Mouse (Mus musculus) gastrocnemius, postnatal 14 days (tissue): ENCODE measurements around the gene Sgms2. TPM values are rescaled to one million over a fixed set of nuclear protein-coding genes. Genes with fewer than 3 reads are reported as not detected.

Experiments used
- DNase-seq: peaks from one replicate; pipeline ENCODE4 v3.0.0; 2021; ENCODE audit warnings: mixed read lengths
- intact Hi-C: fragments of 180-260 bp; cut with DNase I; formaldehyde crosslinking; loops from one replicate; pipeline ENCODE4 v1.15.1; 2025; ENCODE audit warnings: low total_unique reads
- long read RNA-seq, 2 experiments: library from polyadenylated mRNA; stranded (forward); transcript quantifications; one replicate each; pipeline ENCODE4 v2.0.0; 2021
- total RNA-seq, 2 experiments: library from RNA; stranded (reverse); gene quantifications; 2 replicates each; pipeline ENCODE4 v1.2.3; 2021

The Sgms2 gene
- total RNA-seq: 1 to 10 TPM; 3.8 to 5.4 TPM
- long read RNA-seq, experiment 1: 0 reads
- long read RNA-seq, experiment 2: 0 reads

- DNase-seq: no peak
- intact Hi-C loops: no loop called here
Observed at GRCm38 (mm10) chr3:131491361-131491925, at the start of gene Sgms2. Sgms2 (minus strand) TSS chr3:131491411.

GRCm38 (mm10) chr3:131525229-131525628, 34.0 kb upstream of the Sgms2 start:
- intact Hi-C loops: no loop called here
- DNase-seq: no peak

GRCm38 (mm10) chr3:131524779-131525178, 33.6 kb upstream of the Sgms2 start:
- DNase-seq: peak; percentile 46
- intact Hi-C loops: no loop called here

DNA sequence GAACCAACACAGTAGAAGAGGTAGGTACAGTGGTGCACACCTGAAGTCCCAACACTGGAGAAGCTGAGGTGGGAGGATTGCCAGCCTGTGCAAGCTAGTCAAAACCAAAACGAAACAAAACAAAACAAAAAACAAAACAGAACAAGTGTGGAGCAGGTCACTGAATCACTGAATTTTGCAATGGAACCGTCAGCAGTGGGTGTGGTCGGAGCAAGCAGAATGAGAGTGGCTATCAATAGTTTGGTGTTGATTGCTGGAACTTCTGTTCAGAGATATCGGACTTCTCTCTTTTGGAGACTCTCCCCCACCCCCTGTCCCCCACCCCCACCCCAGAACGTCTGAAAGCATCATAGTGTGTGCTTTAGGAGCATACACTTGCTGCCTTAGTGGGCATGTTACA, 33.0 kb upstream of the Sgms2 start:
- intact Hi-C loops: no loop called here
- no peak for DNase-seq

- intact Hi-C loops: no loop called here
- no peak for DNase-seq
Observed at GRCm38 (mm10) chr3:131523749-131524148, 32.5 kb upstream of the Sgms2 start.

DNA sequence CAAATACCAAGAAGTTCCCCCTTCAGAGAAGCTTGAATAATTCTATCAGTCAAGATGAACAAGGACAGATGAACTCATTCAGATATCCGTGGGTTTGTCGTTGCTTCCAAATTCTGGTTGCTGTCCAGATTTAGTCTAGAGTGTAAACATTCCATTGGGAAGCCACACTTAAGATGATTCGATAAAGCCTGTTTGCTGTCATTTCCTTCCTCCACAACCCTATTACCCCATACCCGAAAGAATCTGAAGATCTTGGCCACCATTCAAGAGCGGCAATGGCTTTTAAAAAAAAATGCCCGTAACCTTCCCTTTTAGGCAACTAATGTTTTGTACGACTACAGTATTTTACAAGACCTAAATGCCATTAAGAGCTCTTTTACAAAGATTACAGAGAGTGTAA, 31.0 kb upstream of the Sgms2 start:
- intact Hi-C loops: no loop called here
- no peak for DNase-seq

GRCm38 (mm10) chr3:131521206-131521605, 30.0 kb upstream of the Sgms2 start:
- intact Hi-C loops: no loop called here
- no peak for DNase-seq

- DNase-seq: no peak
- intact Hi-C loops: loop anchor here (5.0 kb wide), 1 partner anchor 195 kb away; no protein-coding TSS in a partner anchor
Observed at GRCm38 (mm10) chr3:131517756-131518155, 26.5 kb upstream of the Sgms2 start.

GRCm38 (mm10) chr3:131516332-131516999, 25.3 kb upstream of the Sgms2 start:
- intact Hi-C loops: loop anchor here (5.0 kb wide), 1 partner anchor 194 kb away; no protein-coding TSS in a partner anchor
- DNase-seq: no peak

GRCm38 (mm10) chr3:131511616-131512015, 20.4 kb upstream of the Sgms2 start:
- intact Hi-C loops: no loop called here
- DNase-seq: no peak

DNA sequence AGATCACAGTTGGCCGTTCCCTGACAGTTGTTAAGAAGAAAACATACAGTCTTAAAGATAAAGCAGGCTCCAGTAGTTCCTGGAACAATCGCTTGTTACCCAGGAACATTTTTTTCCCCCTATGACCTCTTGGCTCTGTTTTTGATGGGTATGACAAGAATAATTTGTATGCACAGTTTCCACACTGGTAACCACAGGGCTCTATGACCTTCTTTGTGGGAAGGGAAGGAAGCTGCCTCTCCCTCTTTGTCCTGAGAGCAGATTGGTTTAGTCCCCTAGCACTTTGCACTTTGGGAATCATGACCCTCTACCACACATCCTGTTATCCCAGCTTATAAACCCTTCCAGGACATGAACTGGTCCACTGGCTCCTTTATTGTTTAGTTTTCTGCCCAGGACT, 16.8 kb upstream of the Sgms2 start:
- intact Hi-C loops: no loop called here
- DNase-seq: no peak

DNA sequence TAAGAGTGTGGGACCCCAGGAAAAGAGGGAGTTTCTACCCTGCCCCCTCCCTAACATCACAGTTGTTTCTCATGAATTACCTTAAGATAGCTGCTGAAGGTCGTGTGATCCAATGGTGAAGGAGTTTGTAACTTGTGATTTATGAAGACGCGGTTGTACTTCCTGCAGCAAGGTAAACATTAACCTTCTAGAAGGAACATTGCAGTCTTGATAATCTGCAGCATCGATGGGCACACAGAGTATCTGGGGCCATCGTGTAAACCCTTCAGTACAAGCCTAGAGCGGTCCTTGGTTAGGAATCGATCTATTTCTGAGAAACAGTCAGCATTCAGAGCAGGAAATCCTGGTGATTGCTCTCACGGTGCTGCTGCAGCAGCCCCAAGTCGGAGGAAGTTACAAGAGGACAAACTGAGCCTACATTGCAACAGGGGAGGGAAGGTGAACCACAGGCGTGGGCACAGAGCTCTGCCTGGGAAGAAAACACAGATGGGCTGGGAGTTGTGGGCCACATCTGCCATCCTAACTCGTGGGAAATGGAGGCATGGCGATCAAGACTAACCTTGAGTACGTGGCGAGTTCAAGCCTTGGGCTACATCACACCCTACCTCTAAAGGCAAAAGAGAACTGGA, 13.5 kb upstream of the Sgms2 start:
- intact Hi-C loops: no loop called here
- no peak for DNase-seq

- intact Hi-C loops: no loop called here
- DNase-seq: no peak
Observed at GRCm38 (mm10) chr3:131501677-131502370, 10.6 kb upstream of the Sgms2 start.

GRCm38 (mm10) chr3:131499651-131500050, 8.4 kb upstream of the Sgms2 start:
- DNase-seq: no peak
- intact Hi-C loops: no loop called here

DNA sequence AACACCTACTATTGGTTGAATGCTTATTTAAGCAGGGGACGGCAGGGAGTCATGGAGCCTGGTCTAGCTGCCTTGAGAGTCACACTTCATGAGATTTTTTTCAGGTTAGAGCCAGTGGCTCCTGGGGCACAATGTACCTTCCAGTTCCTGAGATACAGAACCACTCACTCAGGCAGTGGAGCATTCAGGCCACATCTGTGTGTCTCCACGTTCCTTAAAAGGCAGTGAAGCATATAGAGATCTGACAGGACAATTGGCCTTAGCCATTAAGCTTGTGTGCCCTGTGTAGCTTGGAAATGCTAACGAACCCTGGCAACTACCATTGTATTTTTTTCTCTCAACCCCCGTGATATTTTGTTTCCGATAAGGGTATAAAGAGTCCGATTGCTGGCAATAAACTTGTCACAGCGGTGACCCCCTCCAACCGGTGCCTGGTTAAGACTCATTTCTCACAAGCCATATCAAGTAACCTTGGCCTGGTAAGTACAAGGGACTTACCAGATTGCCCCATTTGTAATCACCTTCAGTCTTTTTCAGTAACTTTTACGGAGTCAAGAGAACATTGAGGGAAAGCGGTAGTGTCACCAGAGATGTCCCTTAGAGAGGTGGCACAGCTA, 5.4 kb upstream of the Sgms2 start:
- DNase-seq: no peak
- intact Hi-C loops: no loop called here

DNA sequence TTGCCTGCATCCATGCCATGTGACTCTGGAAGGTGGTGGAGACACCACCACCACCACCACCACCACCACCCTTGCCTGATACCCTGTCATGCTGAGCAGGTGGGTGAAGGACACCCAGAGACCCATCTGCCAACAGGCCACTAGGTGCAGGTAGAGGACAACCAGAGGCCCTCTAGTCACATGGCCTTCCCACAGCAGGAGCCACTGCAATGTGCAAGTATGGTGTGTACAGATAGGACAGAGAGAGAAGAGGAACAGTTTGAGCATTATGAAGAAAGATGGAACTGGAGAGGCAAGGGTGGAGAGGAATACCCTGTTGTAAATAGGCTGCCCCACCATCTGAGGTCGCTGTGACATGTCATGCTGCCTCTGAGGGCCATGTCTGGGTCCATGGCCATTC, 3.9 kb upstream of the Sgms2 start:
- DNase-seq: no peak
- intact Hi-C loops: no loop called here

DNA sequence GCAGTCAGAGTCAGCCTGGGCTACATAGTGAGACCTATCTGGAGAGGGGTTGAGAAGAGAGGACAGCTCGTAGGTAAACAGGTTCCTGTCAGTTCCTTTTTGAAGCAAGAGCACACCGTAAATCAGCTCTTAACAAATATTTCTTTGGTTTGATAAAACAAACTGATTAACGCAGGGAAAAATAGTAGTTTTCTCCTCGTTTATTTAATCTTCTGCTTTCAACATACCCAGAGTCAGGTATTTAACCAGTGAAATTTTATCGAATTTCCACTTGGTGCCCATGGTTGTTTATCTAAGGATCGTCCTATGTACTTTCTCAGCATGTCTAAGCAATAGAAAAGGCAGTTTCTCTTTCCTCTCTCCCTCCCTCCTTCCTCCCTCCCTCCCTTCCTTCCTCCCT, 2.0 kb upstream of the Sgms2 start:
- DNase-seq: no peak
- intact Hi-C loops: no loop called here

DNA sequence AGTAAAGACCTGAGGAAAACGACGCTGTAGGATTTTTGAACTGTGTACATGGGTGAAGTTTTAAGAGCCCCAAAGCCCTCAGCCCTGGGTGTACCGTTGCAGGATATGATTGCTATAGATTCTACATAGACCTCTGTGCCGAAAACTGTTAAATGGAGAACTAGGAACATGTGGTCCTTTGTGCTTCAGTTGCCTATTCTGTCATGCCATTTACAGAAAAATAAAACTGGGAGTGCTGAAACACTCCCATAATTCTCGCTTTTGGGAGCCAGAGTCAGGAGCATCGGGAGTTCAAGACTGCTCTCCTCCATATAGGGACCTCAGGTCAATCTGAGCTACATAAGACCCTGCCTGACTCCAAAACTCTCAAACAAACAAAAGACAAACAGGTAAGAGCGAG, 769 bp upstream of the Sgms2 start:
- DNase-seq: no peak
- intact Hi-C loops: no loop called here

DNA sequence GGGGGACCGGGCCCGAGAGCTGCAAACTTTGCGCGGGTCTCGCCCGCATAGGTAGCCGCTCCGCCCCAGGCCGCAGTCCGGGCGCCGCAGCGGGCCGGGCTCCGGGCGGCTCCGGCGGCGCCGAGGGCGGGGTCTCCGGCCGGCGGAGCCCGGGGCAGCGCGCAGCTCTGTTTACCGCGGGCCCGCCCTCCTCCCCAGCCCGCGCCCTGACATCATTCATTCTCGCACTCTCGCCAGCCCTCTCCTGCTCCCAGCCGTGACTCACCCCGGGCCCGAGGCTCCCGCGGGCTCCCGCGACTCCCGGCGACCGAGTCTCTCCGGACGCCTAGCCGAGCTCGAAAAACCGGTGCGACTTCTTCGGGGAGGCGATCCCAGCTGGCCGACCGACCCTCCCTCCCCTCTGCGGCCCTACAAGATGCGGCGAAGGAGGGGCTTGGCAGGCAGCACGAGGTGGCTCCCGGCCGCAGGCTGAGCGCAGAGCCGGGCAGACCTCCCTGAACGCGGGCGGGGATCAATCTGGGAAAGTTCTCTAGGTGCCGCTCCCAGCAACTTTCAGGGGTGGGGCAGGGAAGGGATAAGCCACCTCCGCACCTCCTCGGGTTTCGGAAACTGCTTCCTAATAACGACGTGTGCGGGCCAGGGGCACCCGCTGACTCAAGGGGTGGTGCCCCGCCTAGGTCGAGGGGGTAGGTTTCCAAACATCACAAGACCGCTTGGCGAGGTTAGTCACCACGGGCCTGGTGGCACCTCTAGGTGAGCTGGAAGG, 885 bp downstream of the Sgms2 start:
- DNase-seq: peak; percentile 80
- intact Hi-C loops: no loop called here
